Mouse (Mus musculus): Measurements from ENCODE around the gene Ost4.

Gene Ost4

GRCm38 (mm10) chr5:30907413-30908059 lies at the start of gene Ost4:
Ost4 (minus strand) TSS chr5:30907788.
- peak; percentile 98 for DNase-seq (ENCODE audit: low spot score)

- DNase-seq (ENCODE audit: low spot score) = no peak
These were observed 48.2 kb upstream of the Ost4 start for GRCm38 (mm10) chr5:30955751-30956150.

GRCm38 (mm10) chr5:30954556-30954955 lies 47.0 kb upstream of the Ost4 start:
- DNase-seq (ENCODE audit: low spot score) = no peak

- no peak for DNase-seq (ENCODE audit: low spot score)
These were observed 46.5 kb upstream of the Ost4 start for GRCm38 (mm10) chr5:30954065-30954464.

- no peak for DNase-seq (ENCODE audit: low spot score)
These were observed 45.0 kb upstream of the Ost4 start for GRCm38 (mm10) chr5:30952551-30952950.

- DNase-seq (ENCODE audit: low spot score) = no peak
These were observed 44.1 kb upstream of the Ost4 start for GRCm38 (mm10) chr5:30951706-30952105.

- DNase-seq (ENCODE audit: low spot score) = no peak
These were observed 43.3 kb upstream of the Ost4 start for GRCm38 (mm10) chr5:30950922-30951321.

GRCm38 (mm10) chr5:30950451-30950850 lies 42.9 kb upstream of the Ost4 start:
- DNase-seq (ENCODE audit: low spot score) = no peak

GRCm38 (mm10) chr5:30949654-30950326 lies 42.2 kb upstream of the Ost4 start:
- DNase-seq (ENCODE audit: low spot score) = peak; percentile 95

- DNase-seq (ENCODE audit: low spot score) = no peak
These were observed 41.0 kb upstream of the Ost4 start for GRCm38 (mm10) chr5:30948620-30949019.

GRCm38 (mm10) chr5:30944956-30945781 lies 37.6 kb upstream of the Ost4 start, which contains the start of gene Cgref1:
Cgref1 (minus strand) TSS chr5:30945591.
- DNase-seq (ENCODE audit: low spot score) = peak; percentile 61

GRCm38 (mm10) chr5:30944344-30944743 lies 36.8 kb upstream of the Ost4 start:
- no peak for DNase-seq (ENCODE audit: low spot score)

GRCm38 (mm10) chr5:30943004-30943403 lies 35.4 kb upstream of the Ost4 start:
- DNase-seq (ENCODE audit: low spot score) = no peak

- no peak for DNase-seq (ENCODE audit: low spot score)
These were observed 27.3 kb upstream of the Ost4 start for GRCm38 (mm10) chr5:30934725-30935461.

- no peak for DNase-seq (ENCODE audit: low spot score)
These were observed 26.1 kb upstream of the Ost4 start for GRCm38 (mm10) chr5:30933705-30934104.

GRCm38 (mm10) chr5:30931378-30931777 lies 23.8 kb upstream of the Ost4 start:
- no peak for DNase-seq (ENCODE audit: low spot score)

GRCm38 (mm10) chr5:30930846-30931245 lies 23.3 kb upstream of the Ost4 start:
- DNase-seq (ENCODE audit: low spot score) = no peak

- peak; percentile 62 for DNase-seq (ENCODE audit: low spot score)
These were observed 22.5 kb upstream of the Ost4 start for GRCm38 (mm10) chr5:30930121-30930520.

- DNase-seq (ENCODE audit: low spot score) = no peak
These were observed 20.4 kb upstream of the Ost4 start for GRCm38 (mm10) chr5:30927945-30928529.

- no peak for DNase-seq (ENCODE audit: low spot score)
These were observed 18.5 kb upstream of the Ost4 start for GRCm38 (mm10) chr5:30926073-30926472.

- DNase-seq (ENCODE audit: low spot score) = no peak
These were observed 17.6 kb upstream of the Ost4 start for GRCm38 (mm10) chr5:30925217-30925616.

- no peak for DNase-seq (ENCODE audit: low spot score)
These were observed 17.0 kb upstream of the Ost4 start for GRCm38 (mm10) chr5:30924614-30925013.
